8 mouse cellular contexts compared by ENCODE assay signal in the genomic region with DNA sequence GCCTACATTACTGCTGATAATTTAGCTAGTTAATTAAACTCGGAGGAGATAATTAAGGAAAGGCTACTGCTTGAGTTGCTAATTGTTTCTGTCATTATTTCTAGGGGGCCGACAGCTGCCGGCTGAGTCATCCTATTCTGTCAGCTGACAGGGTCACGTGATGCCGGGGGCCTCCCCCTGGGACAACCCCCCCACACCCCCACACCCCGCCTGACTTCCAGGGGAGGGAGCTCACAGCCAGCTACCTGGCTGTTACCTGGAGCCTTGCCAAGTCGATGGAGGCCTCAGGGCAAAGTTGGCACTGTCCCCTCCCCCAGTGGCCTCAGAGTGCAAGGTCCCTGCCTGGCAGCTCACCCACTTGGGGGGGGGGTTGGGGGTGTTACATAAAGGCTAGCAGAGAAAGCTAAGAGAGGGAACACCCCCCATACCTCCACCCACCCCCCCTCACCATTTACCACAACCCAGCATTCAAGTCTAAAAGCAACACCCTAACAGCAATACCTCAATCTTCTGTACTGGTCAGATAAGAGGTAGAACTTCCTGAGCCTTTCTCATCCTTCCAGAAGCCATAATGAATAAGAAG. TPM values are rescaled to one million over a fixed set of nuclear protein-coding genes. Genes with fewer than 3 reads are reported as not detected.
DNase-seq lines count a peak whose midpoint lies in the region; ATAC-seq and TF ChIP-seq lines count a peak whose summit lies in the region.

No protein-coding gene starts in this region.

- TF ChIP-seq CTCF in hindbrain, postnatal 0 days (IDR thresholded peaks at IDR 0.05; ENCODE audit: low read depth) = no peak
- TF ChIP-seq CTCF in liver, embryonic 14.5 days (IDR thresholded peaks at IDR 0.05; ENCODE audit: low read depth) = no peak

- peaks cover 9% of the 10 kb centered on the region; the same call in 1 of the 2 replicates for H3K27me3 ChIP-seq in hindbrain, embryonic 12.5 days
- 0 out of 2 replicates have a peak, but pooled peaks cover 3% of the 10 kb centered on the region for H3K27me3 ChIP-seq in hindbrain, embryonic 11.5 days (ENCODE audit: control insufficient read depth, insufficient read depth, low read length)
- H3K27me3 ChIP-seq in hindbrain, postnatal 0 days (ENCODE audit: insufficient read depth, low read length) = no peaks in the 10 kb centered on the region
- no peaks in the 10 kb centered on the region for H3K27me3 ChIP-seq in liver, embryonic 14.5 days (ENCODE audit: control insufficient read depth, insufficient read depth, low read length)

- H3K36me3 ChIP-seq in hindbrain, embryonic 12.5 days = no peaks in the 10 kb centered on the region
- H3K36me3 ChIP-seq in hindbrain, embryonic 11.5 days (ENCODE audit: control insufficient read depth, insufficient read depth, low read length) = no peaks in the 10 kb centered on the region
- no peaks in the 10 kb centered on the region for H3K36me3 ChIP-seq in hindbrain, postnatal 0 days (ENCODE audit: insufficient read depth, low read length)
- H3K36me3 ChIP-seq in liver, embryonic 14.5 days (replicated peaks; ENCODE audit: control insufficient read depth, insufficient read depth, low read depth) = no peaks in the 10 kb centered on the region

- no peak for ATAC-seq in hindbrain, embryonic 12.5 days (ENCODE audit: low FRiP score)
- ATAC-seq in hindbrain, embryonic 11.5 days (ENCODE audit: low FRiP score) = no peak
- ATAC-seq in hindbrain, postnatal 0 days = peak; percentile 55; the same call in 1 of the 2 replicates
- peak; percentile 37; the same call in 1 of the 2 replicates for ATAC-seq in liver, embryonic 14.5 days (ENCODE audit: insufficient read depth)
- ATAC-seq in activated CD4-positive, CD25-positive, alpha-beta regulatory T cell, adult 4 months = no peak

- H3K4me1 ChIP-seq in hindbrain, embryonic 12.5 days = peaks cover 7% of the 10 kb centered on the region
- H3K4me1 ChIP-seq in hindbrain, embryonic 11.5 days (replicated peaks; ENCODE audit: control insufficient read depth, insufficient read depth, low read length) = no peaks in the 10 kb centered on the region; the same call in 1 of the 2 replicates
- H3K4me1 ChIP-seq in hindbrain, postnatal 0 days (ENCODE audit: insufficient read depth, low read length) = no peaks in the 10 kb centered on the region
- 0 out of 4 replicates have a peak, but pooled peaks cover 0 to 4% of the 10 kb centered on the region in 2 experiments for H3K4me1 ChIP-seq in liver, embryonic 14.5 days (replicated peaks; ENCODE audit: control insufficient read depth in 2 of 2, insufficient read depth in 2 of 2, low read length in 1 of 2)

- no peaks in the 10 kb centered on the region for H3K9me3 ChIP-seq in hindbrain, embryonic 12.5 days (replicated peaks)
- no peaks in the 10 kb centered on the region for H3K9me3 ChIP-seq in hindbrain, embryonic 11.5 days (ENCODE audit: control insufficient read depth, low read length)
- no peaks in the 10 kb centered on the region for H3K9me3 ChIP-seq in hindbrain, postnatal 0 days (ENCODE audit: low read length)
- H3K9me3 ChIP-seq in liver, embryonic 14.5 days (ENCODE audit: control insufficient read depth, low read length) = no peaks in the 10 kb centered on the region

- WGBS in hindbrain, embryonic 12.5 days = 36% methylated on average over 6 of the region's 7 CpGs
- 43% methylated on average over 7 of the region's 7 CpGs for WGBS in hindbrain, embryonic 11.5 days
- WGBS in hindbrain, postnatal 0 days = 18% methylated on average over 7 of the region's 7 CpGs
- WGBS in liver, embryonic 14.5 days (ENCODE audit: insufficient replicate concordance) = 11% methylated on average over 7 of the region's 7 CpGs

- DNase-seq in hindbrain, embryonic 11.5 days (ENCODE audit: low spot score) = no peak
- peak; percentile 66 for DNase-seq in cerebellum, adult 11-12 months
- peak; percentile 71 for DNase-seq in hindbrain, postnatal 0 days (ENCODE audit: low spot score)
- DNase-seq in liver, embryonic 14.5 days (ENCODE audit: low read depth in 3 of 3, low spot score in 3 of 3) = no peak
- DNase-seq in spleen, postnatal 36 days (ENCODE audit: low spot score in 2 of 2) = no peak
- DNase-seq in gastrocnemius, postnatal 36 days = no peak

- H3K4me3 ChIP-seq in hindbrain, embryonic 12.5 days = no peak overlapping the region
- no peak overlapping the region for H3K4me3 ChIP-seq in hindbrain, embryonic 11.5 days (ENCODE audit: low read depth, low read length)
- no peak overlapping the region for H3K4me3 ChIP-seq in hindbrain, postnatal 0 days (ENCODE audit: low read length)
- H3K4me3 ChIP-seq in liver, embryonic 14.5 days (ENCODE audit: insufficient read depth in 1 of 2, low read depth in 2 of 2, low read length in 2 of 2) = no peak overlapping the region

- peak overlapping the region; percentile 22; the same call in 1 of the 2 replicates for H3K4me2 ChIP-seq in hindbrain, embryonic 12.5 days (replicated peaks)
- H3K4me2 ChIP-seq in hindbrain, embryonic 11.5 days (replicated peaks; ENCODE audit: low read depth, low read length) = no peak overlapping the region
- H3K4me2 ChIP-seq in hindbrain, postnatal 0 days (ENCODE audit: low read depth, low read length) = peak overlapping the region; percentile 35
- H3K4me2 ChIP-seq in liver, embryonic 14.5 days (ENCODE audit: low read depth) = no peak overlapping the region

- H3K9ac ChIP-seq in hindbrain, embryonic 12.5 days = no peak overlapping the region
- H3K9ac ChIP-seq in hindbrain, embryonic 11.5 days (ENCODE audit: low read depth, low read length) = no peak overlapping the region
- H3K9ac ChIP-seq in hindbrain, postnatal 0 days (replicated peaks; ENCODE audit: low read length) = no peak overlapping the region
- H3K9ac ChIP-seq in liver, embryonic 14.5 days (replicated peaks) = no peak overlapping the region

- intact Hi-C loops in gastrocnemius, postnatal 36 days (cut with DNase I) = no loop called here

- no peak for TF ChIP-seq EP300 in liver, embryonic 14.5 days (IDR thresholded peaks at IDR 0.05; ENCODE audit: low read depth)

- no peak overlapping the region; the same call in 1 of the 2 replicates for H3K27ac ChIP-seq in hindbrain, embryonic 12.5 days
- H3K27ac ChIP-seq in hindbrain, embryonic 11.5 days (ENCODE audit: low read depth, low read length) = no peak overlapping the region
- H3K27ac ChIP-seq in hindbrain, postnatal 0 days = no peak overlapping the region
- H3K27ac ChIP-seq in liver, embryonic 14.5 days = no peak overlapping the region

RNA-seq across cellular contexts. Expression of a gene that starts 41.1 kb away (rescaled TPM):
- polyA plus RNA-seq in hindbrain, embryonic 12.5 days (2016; fragmentation: Nextera tagmentation; extraction: Ambion mirVana) = 8.2 and 8.6 TPM in 2 replicates
- polyA plus RNA-seq in hindbrain, embryonic 11.5 days (2014; fragmentation: Nextera tagmentation; extraction: Ambion mirVana) = 4.0 and 4.9 TPM in 2 replicates
- total RNA-seq in hindbrain, postnatal 0 days (2014; rRNA removed) = 11.0 and 13.9 TPM in 2 replicates
- 8.8 and 10.7 TPM in 2 replicates for polyA plus RNA-seq in hindbrain, postnatal 0 days (2015; fragmentation: Nextera tagmentation; extraction: Ambion mirVana)
- 8.3 and 8.4 TPM in 2 replicates for polyA plus RNA-seq in liver, embryonic 14.5 days (2012; rRNA removed)
- polyA plus RNA-seq in liver, embryonic 14.5 days (2014; fragmentation: Nextera tagmentation; extraction: Ambion mirVana) = 10.3 and 14.4 TPM in 2 replicates
- not detected for polyA plus RNA-seq in activated CD4-positive, CD25-positive, alpha-beta regulatory T cell, adult 4 months (2017; shearing (Covaris generic))
- under 1 TPM; 0.52 to 0.94 TPM for total RNA-seq in gastrocnemius, postnatal 36 days (2021)

Comparison
In these comparisons a context has a peak if more than half of its experiments do, and no peak if none do; other contexts are left out.
1. ATAC-seq: peak in hindbrain, postnatal 0 days (single experiment) and liver, embryonic 14.5 days (single experiment); none in hindbrain, embryonic 12.5 days (single experiment), hindbrain, embryonic 11.5 days (single experiment) and activated CD4-positive, CD25-positive, alpha-beta regulatory T cell, adult 4 months (single experiment).
2. H3K4me2 ChIP-seq: peak in hindbrain, embryonic 12.5 days (single experiment) and hindbrain, postnatal 0 days (single experiment); none in hindbrain, embryonic 11.5 days (single experiment) and liver, embryonic 14.5 days (single experiment).
3. DNase-seq: peak in cerebellum, adult 11-12 months (single experiment) and hindbrain, postnatal 0 days (single experiment); none in hindbrain, embryonic 11.5 days (single experiment), liver, embryonic 14.5 days (0 of 3), spleen, postnatal 36 days (0 of 2) and gastrocnemius, postnatal 36 days (0 of 2).